Mouse (Mus musculus) liver, adult 2 months (tissue): ENCODE results near the gene Hic1. TPM values are rescaled to one million over a fixed set of nuclear protein-coding genes. Genes with fewer than 3 reads are reported as not detected.

ENCODE experiments used
- DNase-seq: peaks from one replicate; pipeline ENCODE4 v3.0.0-alpha.2; 2011; ENCODE audit warnings: low read depth, low spot score; ENCODE audit errors: extremely low read depth
- H3K27ac ChIP-seq: fragments of 200-500 bp; replicated peaks from 2 replicates; pipeline ENCODE4 v1.5.1; 2012; ENCODE audit warnings: low read depth, mild to moderate bottlenecking, control low read depth, inconsistent platforms, low read length; ENCODE audit not compliant: insufficient read depth
- H3K27me3 ChIP-seq: fragments of 200-500 bp; 2 replicates; pipeline ENCODE4 v1.6.1; 2012; ENCODE audit warnings: mild to moderate bottlenecking, moderate library complexity, low read length, inconsistent platforms; ENCODE audit not compliant: control insufficient read depth, insufficient read depth
- H3K36me3 ChIP-seq: fragments of 200-500 bp; 2 replicates; pipeline ENCODE4 v1.6.1; 2012; ENCODE audit warnings: low read length, inconsistent platforms; ENCODE audit not compliant: control insufficient read depth, insufficient read depth
- H3K4me1 ChIP-seq: fragments of 200-500 bp; 2 replicates; pipeline ENCODE4 v1.6.1; 2011; ENCODE audit warnings: low read length; ENCODE audit not compliant: control insufficient read depth, insufficient read depth
- H3K4me3 ChIP-seq: fragments of 200-500 bp; 2 replicates; pipeline ENCODE4 v1.5.1; 2011; ENCODE audit warnings: low read depth, mild to moderate bottlenecking, control low read depth, low read length, moderate library complexity; ENCODE audit not compliant: insufficient read depth
- H3K79me2 ChIP-seq: fragments of 200-500 bp; 2 replicates; pipeline ENCODE4 v1.6.1; 2012; ENCODE audit warnings: inconsistent platforms, mild to moderate bottlenecking, low read length, moderate library complexity; ENCODE audit not compliant: control insufficient read depth, insufficient read depth
- H3K9ac ChIP-seq: fragments of 200-500 bp; 2 replicates; pipeline ENCODE4 v1.6.1; 2012; ENCODE audit warnings: low read depth, mild to moderate bottlenecking, control low read depth, inconsistent platforms, low read length
- CTCF ChIP-seq: fragments of 200-500 bp; IDR thresholded peaks from 2 replicates; pipeline ENCODE4 v1.5.1; 2011; ENCODE audit warnings: low read depth, low read length, control low read depth
- POLR2A ChIP-seq: fragments of 200-500 bp; IDR thresholded peaks from 2 replicates; pipeline ENCODE4 v1.6.1; 2011; ENCODE audit warnings: low read length, control low read depth; ENCODE audit not compliant: insufficient read depth; ENCODE audit errors: extremely low read depth
- WGBS: fragments of 180-500 bp; shearing (Covaris S2); methylation state at CpG from one replicate; pipeline ENCODE4 v1.1.7; 2018; 5-methylcytosine and 5-hydroxymethylcytosine counted together
- polyA plus RNA-seq: library from polyadenylated mRNA; depleted of rRNA; stranded (reverse); fragments of >200 nt; gene quantifications from 2 replicates; pipeline ENCODE4 v1.2.3, GENCODE M21; 2012; rRNA removed
- total RNA-seq: library from RNA; depleted of rRNA; stranded (reverse); fragments of >200 nt; gene quantifications from 2 replicates; pipeline ENCODE4 v1.2.3, GENCODE M21; 2014; rRNA removed

The Hic1 gene
- total RNA-seq (1.1 and 1.8 TPM in 2 replicates), polyA plus RNA-seq (3.8 and 4.3 TPM in 2 replicates)

- 9% methylated on average over 23 of the region's 23 CpGs for WGBS
- Histone ChIP-seq H3K4me3 (peak within 1 kb of the TSS; percentile 65), H3K9ac (peak within 1 kb of the TSS; percentile 78), H3K27me3 (peaks cover 21% of the 10 kb centered on the region; the same call in 1 of the 2 replicates), H3K36me3 (no peaks in the 10 kb centered on the region), H3K79me2 (no peaks in the 10 kb centered on the region), H3K4me1 (peaks cover 7% of the 10 kb centered on the region; the same call in 1 of the 2 replicates), H3K27ac (peak within 1 kb of the TSS; percentile 53)
- TF ChIP-seq CTCF (no peak), POLR2A (no peak)
- DNase-seq, result no peak
These were observed at the start of gene Hic1 for GRCm38 (mm10) chr11:75169405-75170080. Hic1 (minus strand) TSS chr11:75169519.

- peaks cover 20% of the 10 kb centered on the region; the same call in 1 of the 2 replicates for H3K79me2 ChIP-seq
- 19% methylated on average over 13 of the region's 13 CpGs for WGBS
- H3K27me3 ChIP-seq, result no peaks in the 10 kb centered on the region
- peak; percentile 72 for DNase-seq
- H3K36me3 ChIP-seq, result no peaks in the 10 kb centered on the region
- peaks cover 36% of the 10 kb centered on the region for H3K4me1 ChIP-seq
- peak overlapping the region; percentile 2; the same call in 1 of the 2 replicates for H3K4me3 ChIP-seq
- peak overlapping the region; percentile 94 for H3K27ac ChIP-seq
- peak overlapping the region; percentile 12; the same call in 1 of the 2 replicates for H3K9ac ChIP-seq
- TF ChIP-seq CTCF (no peak), POLR2A (no peak)
These were observed 45.0 kb upstream of the Hic1 start for GRCm38 (mm10) chr11:75214081-75214950.

GRCm38 (mm10) chr11:75213372-75214080 lies 44.2 kb upstream of the Hic1 start:
- Histone ChIP-seq H3K36me3 (no peaks in the 10 kb centered on the region), H3K79me2 (peaks cover 20% of the 10 kb centered on the region; the same call in 1 of the 2 replicates), H3K4me1 (peaks cover 35% of the 10 kb centered on the region), H3K27ac (peak overlapping the region; percentile 92), H3K27me3 (no peaks in the 10 kb centered on the region), H3K4me3 (peak overlapping the region; percentile 24; the same call in 1 of the 2 replicates), H3K9ac (peak overlapping the region; percentile 54)
- peak; percentile 91 for DNase-seq
- 17% methylated on average over 35 of the region's 35 CpGs for WGBS
- TF ChIP-seq CTCF (no peak), POLR2A (no peak)

- H3K27ac ChIP-seq, result peak overlapping the region; percentile 47
- TF ChIP-seq POLR2A, result no peak
- TF ChIP-seq CTCF, result no peak
- peak; percentile 85 for DNase-seq
- peaks cover 35% of the 10 kb centered on the region for H3K4me1 ChIP-seq
- H3K9ac ChIP-seq, result no peak overlapping the region
- WGBS, result 9% methylated on average over 2 of the region's 3 CpGs
- H3K4me3 ChIP-seq, result no peak overlapping the region
- no peaks in the 10 kb centered on the region for H3K36me3 ChIP-seq
- H3K27me3 ChIP-seq, result no peaks in the 10 kb centered on the region
- H3K79me2 ChIP-seq, result peaks cover 19% of the 10 kb centered on the region; the same call in 1 of the 2 replicates
These were observed 43.6 kb upstream of the Hic1 start for GRCm38 (mm10) chr11:75212876-75213275.

- H3K36me3 ChIP-seq, result no peaks in the 10 kb centered on the region
- 41% methylated on average over 8 of the region's 8 CpGs for WGBS
- H3K4me1 ChIP-seq, result peaks cover 35% of the 10 kb centered on the region
- no peak overlapping the region for H3K4me3 ChIP-seq
- no peaks in the 10 kb centered on the region for H3K27me3 ChIP-seq
- H3K9ac ChIP-seq, result peak overlapping the region; percentile 28; the same call in 1 of the 2 replicates
- peak overlapping the region; percentile 18; the same call in 1 of the 2 replicates for H3K27ac ChIP-seq
- peaks cover 15% of the 10 kb centered on the region; the same call in 1 of the 2 replicates for H3K79me2 ChIP-seq
- no peak for TF ChIP-seq POLR2A
- TF ChIP-seq CTCF, result 0 out of 2 replicates have a peak, but pooled peaks have one; percentile 12
- DNase-seq, result peak; percentile 49
These were observed 42.8 kb upstream of the Hic1 start for GRCm38 (mm10) chr11:75212031-75212667.
